Mouse (Mus musculus) midbrain, embryonic 16.5 days (tissue): ENCODE results near the gene Kcnh4. TPM values are rescaled to one million over a fixed set of nuclear protein-coding genes. Genes with fewer than 3 reads are reported as not detected.

Experiments
- ATAC-seq: fragments of 200-750 bp; cut with Nextera tagmentation; 2 replicates; pipeline ENCODE4 v1.8.0; 2017; ENCODE audit warnings: moderate TSS enrichment
- H3K27ac ChIP-seq: fragments of 300-500 bp; sonication (generic); 2 replicates; pipeline ENCODE4 v1.5.1; 2014; ENCODE audit warnings: mild to moderate bottlenecking, low read length, mixed read lengths
- H3K27me3 ChIP-seq: fragments of 300-500 bp; sonication (generic); 2 replicates; pipeline ENCODE4 v1.6.1; 2014; ENCODE audit warnings: low read depth, low read length, mixed read lengths; ENCODE audit not compliant: control insufficient read depth, insufficient read depth
- H3K36me3 ChIP-seq: fragments of 300-500 bp; sonication (generic); 2 replicates; pipeline ENCODE4 v1.6.1; 2014; ENCODE audit warnings: mild to moderate bottlenecking, low read length, moderate library complexity, mixed read lengths; ENCODE audit not compliant: control insufficient read depth, insufficient read depth
- H3K4me1 ChIP-seq: fragments of 300-500 bp; sonication (generic); 2 replicates; pipeline ENCODE4 v1.6.1; 2014; ENCODE audit warnings: mild to moderate bottlenecking, low read length, mixed read lengths; ENCODE audit not compliant: control insufficient read depth, insufficient read depth
- H3K4me2 ChIP-seq: fragments of 300-500 bp; sonication (generic); 2 replicates; pipeline ENCODE4 v1.6.1; 2014; ENCODE audit warnings: mild to moderate bottlenecking, low read length, mixed read lengths
- H3K4me3 ChIP-seq: fragments of 300-500 bp; sonication (generic); 2 replicates; pipeline ENCODE4 v1.5.1; 2014; ENCODE audit warnings: low read depth, mild to moderate bottlenecking, low read length, moderate library complexity, mixed read lengths
- H3K9ac ChIP-seq: fragments of 300-500 bp; sonication (generic); 2 replicates; pipeline ENCODE4 v1.6.1; 2014; ENCODE audit warnings: low read depth, low read length, mixed read lengths
- H3K9me3 ChIP-seq: fragments of 300-500 bp; sonication (generic); replicated peaks from 2 replicates; pipeline ENCODE4 v1.6.1; 2014; ENCODE audit warnings: mild to moderate bottlenecking, low read length, mixed read lengths; ENCODE audit not compliant: control insufficient read depth, poor library complexity, severe bottlenecking
- WGBS: fragments of 180-500 bp; shearing (Covaris S2); extraction: QIAGEN DNeasy Blood & Tissue Kit; methylation state at CpG from one replicate; pipeline ENCODE4 v1.1.7; 2014; 5-methylcytosine and 5-hydroxymethylcytosine counted together
- polyA plus RNA-seq: library from polyadenylated mRNA; unstranded; fragments of >200 nt; fragmentation: Nextera tagmentation; extraction: Ambion mirVana; gene quantifications from 2 replicates; pipeline ENCODE4 v1.2.1, GENCODE M21; 2015

The Kcnh4 gene
- polyA plus RNA-seq, 1 experiment from 2014 or later, result 11.4 TPM

DNA sequence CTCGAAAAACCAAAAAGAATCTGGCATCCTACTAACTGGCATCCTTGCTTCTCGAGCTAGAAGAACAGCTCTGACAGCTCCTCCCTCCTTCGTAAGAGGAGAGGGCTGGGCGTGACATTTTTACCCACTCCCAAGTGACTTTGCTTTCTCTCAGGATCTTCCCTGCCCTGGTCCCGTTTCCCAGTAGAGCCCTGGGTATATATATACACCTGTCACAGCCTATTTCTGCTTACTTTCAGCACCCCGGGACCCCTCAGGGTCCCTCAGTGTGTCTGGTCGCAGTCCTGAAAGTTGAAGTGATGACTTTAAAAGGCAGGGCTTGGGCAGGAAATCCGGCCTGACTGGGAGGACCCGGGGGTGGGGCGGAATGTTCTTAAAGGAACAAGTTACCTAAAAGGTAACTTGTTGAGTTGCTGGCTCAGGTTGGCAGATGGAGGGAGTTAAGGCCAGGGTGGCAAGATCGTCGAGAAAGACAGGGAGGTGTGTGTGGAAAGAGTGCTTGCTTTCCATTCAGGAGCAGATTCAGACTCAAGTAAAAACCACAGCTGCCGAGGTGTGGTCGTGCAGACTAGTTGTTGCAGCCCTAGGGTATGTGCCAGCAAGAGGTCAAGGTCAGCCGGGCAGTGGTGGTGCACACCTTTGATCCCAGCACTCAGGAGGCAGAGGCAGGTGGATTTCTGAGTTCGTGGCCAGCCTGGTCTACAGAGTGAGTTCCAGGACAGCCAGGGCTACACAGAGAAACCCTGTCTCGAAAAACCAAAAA lies 11.1 kb upstream of the Kcnh4 start, which contains the start of gene Ghdc:
Ghdc (minus strand) TSS at position 312 of the 763 bp plus-strand sequence.
- H3K27me3 ChIP-seq, result no peaks in the 10 kb centered on the region
- H3K4me3 ChIP-seq, result peak within 1 kb of the TSS; percentile 49
- WGBS, result 22% methylated on average over 17 of the region's 17 CpGs
- no peaks in the 10 kb centered on the region for H3K36me3 ChIP-seq
- peak within 1 kb of the TSS; percentile 47 for H3K9ac ChIP-seq
- no peaks in the 10 kb centered on the region for H3K9me3 ChIP-seq
- ATAC-seq, result peak; percentile 67
- peaks cover 3% of the 10 kb centered on the region; the same call in 1 of the 2 replicates for H3K4me1 ChIP-seq
- peak within 1 kb of the TSS; percentile 45 for H3K4me2 ChIP-seq
- peak within 1 kb of the TSS; percentile 38; the same call in 1 of the 2 replicates for H3K27ac ChIP-seq

DNA sequence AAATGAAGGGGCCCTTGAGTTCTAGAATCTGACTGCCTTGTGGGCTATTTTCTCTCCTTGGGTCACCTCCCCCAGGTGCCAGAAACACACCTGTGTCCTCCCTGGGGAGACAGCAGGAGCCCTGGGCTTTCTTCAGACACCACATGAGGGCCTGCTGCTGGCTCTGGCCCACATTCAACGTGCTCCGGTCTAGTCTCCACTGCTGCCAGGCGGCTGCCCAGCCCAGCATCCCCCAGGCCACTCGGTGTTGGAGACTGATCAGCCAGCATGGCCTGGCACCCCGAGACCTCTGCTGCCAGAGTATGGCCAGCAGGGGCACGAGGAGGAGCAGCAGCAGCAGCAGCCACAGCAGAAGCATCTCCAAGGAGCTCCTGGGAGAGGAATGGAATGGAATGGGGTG lies 10.2 kb upstream of the Kcnh4 start:
- WGBS, result 50% methylated on average over 6 of the region's 6 CpGs
- Histone ChIP-seq H3K9me3 (no peaks in the 10 kb centered on the region), H3K9ac (no peak overlapping the region; the same call in 1 of the 2 replicates)

DNA sequence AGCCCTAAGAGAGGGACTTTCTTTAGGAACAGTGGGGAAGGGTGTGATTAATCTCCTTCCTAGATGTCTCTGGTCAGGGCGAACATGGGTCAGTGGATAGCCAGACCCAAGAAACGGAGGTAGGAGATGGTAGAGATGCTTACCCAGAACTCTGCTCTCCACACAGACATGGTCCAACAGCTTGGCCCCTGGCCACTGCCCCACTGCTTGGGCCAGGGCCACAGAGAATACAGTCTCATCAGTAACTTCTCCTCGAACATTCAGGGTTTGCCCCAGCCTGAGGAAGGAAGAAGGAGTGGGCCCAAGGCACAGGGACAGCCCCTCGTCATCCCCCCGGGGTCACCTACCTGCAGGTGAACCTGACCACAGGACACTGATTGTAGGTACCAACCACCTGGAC lies 8.1 kb upstream of the Kcnh4 start:
- H3K4me3 ChIP-seq, result no peak overlapping the region
- no peak for ATAC-seq
- no peak overlapping the region for H3K27ac ChIP-seq
- H3K9me3 ChIP-seq, result no peaks in the 10 kb centered on the region
- no peaks in the 10 kb centered on the region for H3K36me3 ChIP-seq
- no peak overlapping the region for H3K4me2 ChIP-seq
- no peaks in the 10 kb centered on the region for H3K27me3 ChIP-seq
- H3K4me1 ChIP-seq, result peaks cover 3% of the 10 kb centered on the region; the same call in 1 of the 2 replicates
- WGBS, result 95% methylated on average over 5 of the region's 5 CpGs
- no peak overlapping the region for H3K9ac ChIP-seq

More for the DNA sequence above, 10.2 kb upstream of the Kcnh4 start:
- Histone ChIP-seq H3K4me3 (peak overlapping the region; percentile 49), H3K4me2 (peak overlapping the region; percentile 45), H3K36me3 (no peaks in the 10 kb centered on the region), H3K27me3 (no peaks in the 10 kb centered on the region), H3K27ac (no peak overlapping the region), H3K4me1 (peaks cover 3% of the 10 kb centered on the region; the same call in 1 of the 2 replicates)
- ATAC-seq, result no peak

DNA sequence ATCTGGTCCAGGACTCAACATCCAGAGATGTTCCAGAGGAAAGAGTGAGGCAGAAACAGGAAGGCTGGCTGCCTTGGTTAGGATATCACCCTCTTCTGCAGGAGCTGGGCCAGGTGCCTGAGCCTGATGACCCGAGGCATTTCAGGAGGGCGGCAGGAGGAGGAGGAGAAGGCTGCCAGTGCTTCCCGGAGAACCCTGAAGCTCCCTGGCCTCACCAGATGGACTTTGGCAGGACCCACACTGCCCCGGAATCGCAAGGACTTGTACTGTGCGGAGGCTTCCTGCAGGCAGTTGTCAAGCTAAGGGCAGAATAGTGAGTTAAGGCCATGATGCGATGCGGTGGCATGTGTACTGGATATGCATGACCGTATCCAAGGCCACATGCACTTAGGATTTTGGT lies 7.0 kb upstream of the Kcnh4 start:
- H3K27ac ChIP-seq, result no peak overlapping the region
- no peak overlapping the region for H3K4me2 ChIP-seq
- H3K36me3 ChIP-seq, result no peaks in the 10 kb centered on the region
- no peak overlapping the region for H3K9ac ChIP-seq
- ATAC-seq, result no peak
- WGBS, result 89% methylated on average over 9 of the region's 9 CpGs
- H3K4me3 ChIP-seq, result no peak overlapping the region
- H3K27me3 ChIP-seq, result no peaks in the 10 kb centered on the region
- peaks cover 3% of the 10 kb centered on the region; the same call in 1 of the 2 replicates for H3K4me1 ChIP-seq
- H3K9me3 ChIP-seq, result no peaks in the 10 kb centered on the region

DNA sequence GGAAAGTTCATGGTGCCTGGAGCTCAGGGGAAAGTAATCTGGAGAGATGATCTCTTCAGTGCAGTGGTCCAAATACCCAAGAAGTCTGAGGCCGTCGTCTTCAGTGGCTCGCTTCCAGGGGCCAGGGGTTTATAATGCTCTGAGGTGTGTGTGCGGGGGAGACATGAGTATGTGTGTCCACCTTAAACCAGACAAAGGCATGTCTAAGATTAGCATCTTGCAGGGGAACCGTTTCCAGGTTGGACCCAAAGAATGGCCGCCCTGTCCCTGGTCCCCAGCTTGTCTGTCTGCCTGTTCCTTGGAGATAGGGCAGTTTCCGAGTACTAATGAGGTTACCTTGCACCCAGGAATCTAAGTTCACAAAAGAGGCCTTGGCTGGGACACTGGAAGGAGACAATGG lies 3.1 kb upstream of the Kcnh4 start, which contains the start of gene Hcrt:
Hcrt (minus strand) TSS at position 101 of the 400 bp plus-strand sequence.
- Histone ChIP-seq H3K36me3 (no peaks in the 10 kb centered on the region), H3K9ac (peak within 1 kb of the TSS; percentile 62), H3K4me1 (peaks cover 3% of the 10 kb centered on the region), H3K4me2 (peak within 1 kb of the TSS; percentile 56), H3K9me3 (no peaks in the 10 kb centered on the region), H3K27ac (peak within 1 kb of the TSS; percentile 3), H3K4me3 (peak within 1 kb of the TSS; percentile 39), H3K27me3 (no peaks in the 10 kb centered on the region)
- WGBS, result 89% methylated on average over 7 of the region's 7 CpGs
- ATAC-seq, result no peak

DNA sequence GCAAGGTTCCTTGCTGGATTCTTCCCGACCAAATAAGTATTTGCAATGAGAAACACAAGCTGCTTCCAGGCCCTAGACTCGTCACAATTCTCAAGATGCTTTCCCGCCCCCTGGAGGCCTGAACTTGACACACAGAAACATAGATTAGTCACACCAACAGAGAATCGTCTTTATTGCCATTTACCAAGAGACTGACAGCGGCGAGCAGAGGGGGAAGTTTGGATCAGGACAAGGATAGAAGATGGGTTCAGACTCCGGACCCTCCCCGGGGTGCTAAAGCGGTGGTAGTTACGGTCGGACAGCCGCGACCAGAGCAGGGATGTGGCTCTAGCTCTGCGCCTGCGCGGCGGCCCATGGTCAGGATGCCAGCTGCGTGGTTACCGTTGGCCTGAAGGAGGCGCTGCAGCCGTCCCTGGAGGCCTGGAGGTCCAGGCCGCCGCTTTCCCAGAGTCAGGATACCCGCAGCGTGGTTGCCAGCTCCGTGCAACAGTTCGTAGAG lies 1.9 kb upstream of the Kcnh4 start:
- Histone ChIP-seq H3K27ac (peak overlapping the region; percentile 3), H3K9ac (peak overlapping the region; percentile 62), H3K9me3 (no peaks in the 10 kb centered on the region), H3K4me3 (peak overlapping the region; percentile 39), H3K4me1 (peaks cover 5% of the 10 kb centered on the region), H3K4me2 (peak overlapping the region; percentile 56), H3K27me3 (no peaks in the 10 kb centered on the region), H3K36me3 (peaks cover 2% of the 10 kb centered on the region; the same call in 1 of the 2 replicates)
- WGBS, result under 1% methylated on average over 27 of the region's 27 CpGs
- peak; percentile 51 for ATAC-seq

DNA sequence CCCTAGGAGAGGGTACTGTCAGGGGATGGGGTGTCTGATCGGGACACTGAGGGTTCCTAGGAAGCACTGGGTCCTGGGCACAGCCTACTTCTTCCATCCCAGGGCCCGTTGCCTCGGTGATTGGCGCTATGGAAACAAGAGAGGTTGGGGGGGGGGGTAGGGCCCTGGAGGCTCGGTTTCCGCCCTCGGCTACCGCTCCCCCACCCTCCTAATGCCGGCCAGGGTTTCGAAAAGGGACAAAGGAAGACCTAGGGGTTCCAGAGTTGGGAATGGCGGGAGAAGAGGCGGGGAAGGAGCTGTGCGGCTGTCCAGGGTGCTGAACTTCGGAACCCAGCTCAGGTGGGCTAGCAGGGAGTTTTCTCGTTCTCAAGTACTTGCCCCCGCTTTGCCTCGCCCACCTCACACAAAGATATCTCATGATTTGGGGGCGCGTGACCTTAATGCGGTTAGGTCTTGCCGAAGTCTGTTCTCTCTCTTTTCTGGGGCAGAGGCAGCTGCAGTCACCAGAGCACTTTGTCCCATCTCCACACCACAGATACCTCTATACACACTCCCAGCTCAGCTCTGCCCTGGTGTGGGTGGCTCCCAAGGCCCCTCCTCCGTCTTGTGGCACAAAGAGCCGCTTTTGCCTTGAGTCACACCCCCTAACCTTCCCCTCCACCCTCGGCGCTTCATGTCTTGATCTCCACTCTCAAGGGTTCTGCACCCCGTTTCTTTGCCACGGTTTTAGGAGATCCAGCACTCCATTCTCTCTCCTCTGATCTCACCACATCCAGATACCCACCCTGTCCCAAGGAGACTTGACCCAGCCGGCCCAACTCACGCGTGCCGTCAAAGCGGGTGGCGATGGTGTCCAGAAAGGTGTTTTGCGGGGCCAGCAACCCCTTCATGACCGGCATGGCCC lies 783 bp downstream of the Kcnh4 start:
- H3K4me1 ChIP-seq, result peaks cover 5% of the 10 kb centered on the region
- peak overlapping the region; percentile 75 for H3K4me2 ChIP-seq
- peak overlapping the region; percentile 73 for H3K27ac ChIP-seq
- peak overlapping the region; percentile 80 for H3K9ac ChIP-seq
- no peaks in the 10 kb centered on the region for H3K27me3 ChIP-seq
- peak overlapping the region; percentile 76 for H3K4me3 ChIP-seq
- peaks cover 9% of the 10 kb centered on the region for H3K36me3 ChIP-seq
- ATAC-seq, result peak; percentile 52
- H3K9me3 ChIP-seq, result no peaks in the 10 kb centered on the region
- WGBS, result under 1% methylated on average over 35 of the region's 35 CpGs

DNA sequence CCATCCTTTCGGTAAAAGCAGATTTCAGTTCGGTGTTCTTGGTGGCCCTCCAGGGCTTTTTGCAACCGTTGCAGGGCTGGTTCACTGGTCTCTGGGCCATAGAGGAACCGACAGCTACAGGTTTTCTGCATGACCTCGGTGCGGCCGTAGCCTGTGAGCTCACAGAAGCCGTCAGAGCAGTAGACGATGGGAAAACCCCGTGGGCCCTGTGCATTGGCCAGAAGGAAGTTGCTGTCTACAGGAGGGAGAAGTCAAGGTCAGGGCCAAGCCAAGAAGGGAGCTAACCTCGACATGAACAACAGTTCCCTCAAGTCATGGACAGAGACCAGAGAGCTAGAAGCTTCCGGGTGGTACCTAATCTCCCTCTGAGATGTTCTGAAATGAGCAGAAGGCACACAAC lies 2.2 kb downstream of the Kcnh4 start:
- no peak overlapping the region for H3K9ac ChIP-seq
- peaks cover 9% of the 10 kb centered on the region for H3K36me3 ChIP-seq
- no peak for ATAC-seq
- no peak overlapping the region for H3K4me3 ChIP-seq
- 89% methylated on average over 12 of the region's 12 CpGs for WGBS
- no peaks in the 10 kb centered on the region for H3K27me3 ChIP-seq
- H3K9me3 ChIP-seq, result no peaks in the 10 kb centered on the region
- peak overlapping the region; percentile 75 for H3K4me2 ChIP-seq
- peaks cover 5% of the 10 kb centered on the region for H3K4me1 ChIP-seq
- H3K27ac ChIP-seq, result no peak overlapping the region
